Mouse (Mus musculus): ENCODE measurements around the gene Epm2aip1. TPM values are rescaled to one million over a fixed set of nuclear protein-coding genes. Genes with fewer than 3 reads are reported as not detected.

Epm2aip1 gene
- polyA plus RNA-seq, 1 experiment from 2014 or later = 31.4 TPM

DNA sequence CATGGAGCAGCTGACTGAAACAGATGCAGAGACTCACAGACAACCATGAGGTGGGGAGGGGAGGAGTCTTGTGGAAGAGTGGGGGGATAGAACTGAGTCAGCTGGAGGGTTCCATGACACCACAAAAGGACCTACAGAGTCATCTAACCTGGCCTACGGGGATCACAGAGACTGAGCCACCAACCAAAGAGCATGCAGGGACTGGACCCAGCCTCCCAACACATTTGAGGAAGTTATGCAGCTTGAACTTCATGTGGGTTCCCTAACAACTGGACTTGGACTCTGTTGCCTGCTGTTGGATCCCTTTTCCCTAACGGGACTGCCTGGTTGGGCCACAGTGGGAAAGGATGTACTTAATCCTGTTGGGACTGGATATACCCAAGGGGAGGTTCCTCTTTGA, 23.6 kb downstream of the Epm2aip1 start:
- WGBS = 71% methylated on average over 2 of the region's 2 CpGs

GRCm38 (mm10) chr9:111296433-111296832, 24.7 kb downstream of the Epm2aip1 start:
- ATAC-seq (ENCODE audit: insufficient number of reproducible peaks, insufficient read depth, low FRiP score, low read depth) = no peak
- Histone ChIP-seq H3K4me2 (ENCODE audit: low read length) (no peak overlapping the region), H3K4me3 (ENCODE audit: control insufficient read depth in 1 of 2, insufficient read depth in 1 of 2, low read depth in 1 of 2, low read length in 2 of 2) (no peak overlapping the region), H3K27ac (replicated peaks in 1 of 2; ENCODE audit: control insufficient read depth in 1 of 2, insufficient read depth in 1 of 2, low read depth in 2 of 2, low read length in 2 of 2) (no peak overlapping the region), H3K27me3 (ENCODE audit: control insufficient read depth, insufficient read depth, low read length) (no peaks in the 10 kb centered on the region), H3K36me3 (ENCODE audit: control insufficient read depth, insufficient read depth, low read length) (no peaks in the 10 kb centered on the region), H3K9ac (ENCODE audit: low read length) (no peak overlapping the region), H3K4me1 (ENCODE audit: control insufficient read depth in 2 of 2, insufficient read depth in 2 of 2, low read length in 2 of 2) (no peaks in the 10 kb centered on the region), H3K9me3 (ENCODE audit: control insufficient read depth, low read length) (no peaks in the 10 kb centered on the region)
- WGBS = 67% methylated on average over 7 of the region's 7 CpGs

More for the DNA sequence above, 23.6 kb downstream of the Epm2aip1 start:
- no peak overlapping the region for H3K9ac ChIP-seq (ENCODE audit: low read length)
- H3K27ac ChIP-seq (replicated peaks in 1 of 2; ENCODE audit: control insufficient read depth in 1 of 2, insufficient read depth in 1 of 2, low read depth in 2 of 2, low read length in 2 of 2) = no peak overlapping the region
- no peak overlapping the region for H3K4me2 ChIP-seq (ENCODE audit: low read length)
- ATAC-seq (ENCODE audit: insufficient number of reproducible peaks, insufficient read depth, low FRiP score, low read depth) = no peak
- H3K9me3 ChIP-seq (ENCODE audit: control insufficient read depth, low read length) = no peaks in the 10 kb centered on the region
- no peaks in the 10 kb centered on the region for H3K27me3 ChIP-seq (ENCODE audit: control insufficient read depth, insufficient read depth, low read length)
- no peaks in the 10 kb centered on the region for H3K36me3 ChIP-seq (ENCODE audit: control insufficient read depth, insufficient read depth, low read length)
- H3K4me1 ChIP-seq (ENCODE audit: control insufficient read depth in 2 of 2, insufficient read depth in 2 of 2, low read length in 2 of 2) = no peaks in the 10 kb centered on the region
- H3K4me3 ChIP-seq (ENCODE audit: control insufficient read depth in 1 of 2, insufficient read depth in 1 of 2, low read depth in 1 of 2, low read length in 2 of 2) = no peak overlapping the region

- Histone ChIP-seq H3K36me3 (ENCODE audit: control insufficient read depth, insufficient read depth, low read length) (no peaks in the 10 kb centered on the region), H3K4me2 (ENCODE audit: low read length) (no peak overlapping the region), H3K4me1 (ENCODE audit: control insufficient read depth in 2 of 2, insufficient read depth in 2 of 2, low read length in 2 of 2) (no peaks in the 10 kb centered on the region), H3K9me3 (ENCODE audit: control insufficient read depth, low read length) (no peaks in the 10 kb centered on the region), H3K4me3 (ENCODE audit: control insufficient read depth in 1 of 2, insufficient read depth in 1 of 2, low read depth in 1 of 2, low read length in 2 of 2) (no peak overlapping the region), H3K9ac (ENCODE audit: low read length) (no peak overlapping the region), H3K27me3 (ENCODE audit: control insufficient read depth, insufficient read depth, low read length) (no peaks in the 10 kb centered on the region), H3K27ac (replicated peaks in 1 of 2; ENCODE audit: control insufficient read depth in 1 of 2, insufficient read depth in 1 of 2, low read depth in 2 of 2, low read length in 2 of 2) (no peak overlapping the region)
- ATAC-seq (ENCODE audit: insufficient number of reproducible peaks, insufficient read depth, low FRiP score, low read depth) = no peak
- 55% methylated on average over 2 of the region's 2 CpGs for WGBS
Measured at GRCm38 (mm10) chr9:111298606-111299005, 26.9 kb downstream of the Epm2aip1 start.

GRCm38 (mm10) chr9:111302196-111302831, 30.6 kb downstream of the Epm2aip1 start:
- H3K27me3 ChIP-seq (ENCODE audit: control insufficient read depth, insufficient read depth, low read length) = no peaks in the 10 kb centered on the region
- no peak overlapping the region for H3K4me2 ChIP-seq (ENCODE audit: low read length)
- H3K27ac ChIP-seq (replicated peaks in 1 of 2; ENCODE audit: control insufficient read depth in 1 of 2, insufficient read depth in 1 of 2, low read depth in 2 of 2, low read length in 2 of 2) = no peak overlapping the region
- no peaks in the 10 kb centered on the region for H3K36me3 ChIP-seq (ENCODE audit: control insufficient read depth, insufficient read depth, low read length)
- no peaks in the 10 kb centered on the region for H3K9me3 ChIP-seq (ENCODE audit: control insufficient read depth, low read length)
- H3K4me3 ChIP-seq (ENCODE audit: control insufficient read depth in 1 of 2, insufficient read depth in 1 of 2, low read depth in 1 of 2, low read length in 2 of 2) = no peak overlapping the region
- no peaks in the 10 kb centered on the region for H3K4me1 ChIP-seq (ENCODE audit: control insufficient read depth in 2 of 2, insufficient read depth in 2 of 2, low read length in 2 of 2)
- H3K9ac ChIP-seq (ENCODE audit: low read length) = no peak overlapping the region
- no peak for ATAC-seq (ENCODE audit: insufficient number of reproducible peaks, insufficient read depth, low FRiP score, low read depth)
- 71% methylated on average over 12 of the region's 12 CpGs for WGBS

DNA sequence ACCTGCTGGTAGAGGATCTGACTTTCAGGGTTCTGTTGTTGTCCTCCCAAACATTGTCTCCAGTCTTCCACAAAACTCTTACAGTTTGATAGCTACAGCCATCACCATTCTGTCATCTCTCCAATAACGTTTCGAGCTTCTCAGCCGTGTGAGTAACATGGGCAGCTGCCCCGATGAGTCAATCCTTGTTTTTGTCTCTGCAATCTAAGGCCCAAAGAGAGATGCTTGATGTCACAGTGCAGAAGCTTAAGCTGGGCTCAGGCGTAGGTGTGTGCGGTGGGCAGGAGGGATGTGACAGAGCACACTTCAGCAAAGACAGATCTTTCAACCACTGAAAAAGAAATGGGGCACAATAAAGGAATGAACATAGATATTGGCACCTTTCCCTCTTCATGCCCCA, 32.3 kb downstream of the Epm2aip1 start:
- Histone ChIP-seq H3K4me3 (ENCODE audit: control insufficient read depth in 1 of 2, insufficient read depth in 1 of 2, low read depth in 1 of 2, low read length in 2 of 2) (no peak overlapping the region), H3K27me3 (ENCODE audit: control insufficient read depth, insufficient read depth, low read length) (peaks cover 10% of the 10 kb centered on the region; the same call in 1 of the 2 replicates), H3K4me2 (ENCODE audit: low read length) (no peak overlapping the region), H3K4me1 (ENCODE audit: control insufficient read depth in 2 of 2, insufficient read depth in 2 of 2, low read length in 2 of 2) (no peaks in the 10 kb centered on the region), H3K36me3 (ENCODE audit: control insufficient read depth, insufficient read depth, low read length) (no peaks in the 10 kb centered on the region), H3K27ac (replicated peaks in 1 of 2; ENCODE audit: control insufficient read depth in 1 of 2, insufficient read depth in 1 of 2, low read depth in 2 of 2, low read length in 2 of 2) (no peak overlapping the region), H3K9me3 (ENCODE audit: control insufficient read depth, low read length) (no peaks in the 10 kb centered on the region), H3K9ac (ENCODE audit: low read length) (no peak overlapping the region)
- 88% methylated on average over 6 of the region's 6 CpGs for WGBS
- no peak for ATAC-seq (ENCODE audit: insufficient number of reproducible peaks, insufficient read depth, low FRiP score, low read depth)

- Histone ChIP-seq H3K9me3 (ENCODE audit: control insufficient read depth, low read length) (peaks cover 11% of the 10 kb centered on the region), H3K27ac (replicated peaks in 1 of 2; ENCODE audit: control insufficient read depth in 1 of 2, insufficient read depth in 1 of 2, low read depth in 2 of 2, low read length in 2 of 2) (no peak overlapping the region), H3K4me1 (ENCODE audit: control insufficient read depth in 2 of 2, insufficient read depth in 2 of 2, low read length in 2 of 2) (no peaks in the 10 kb centered on the region), H3K4me3 (ENCODE audit: control insufficient read depth in 1 of 2, insufficient read depth in 1 of 2, low read depth in 1 of 2, low read length in 2 of 2) (no peak overlapping the region), H3K4me2 (ENCODE audit: low read length) (no peak overlapping the region), H3K9ac (ENCODE audit: low read length) (no peak overlapping the region), H3K36me3 (ENCODE audit: control insufficient read depth, insufficient read depth, low read length) (no peaks in the 10 kb centered on the region), H3K27me3 (ENCODE audit: control insufficient read depth, insufficient read depth, low read length) (peaks cover 31% of the 10 kb centered on the region)
- 76% methylated on average over 7 of the region's 7 CpGs for WGBS
- ATAC-seq (ENCODE audit: insufficient number of reproducible peaks, insufficient read depth, low FRiP score, low read depth) = no peak
Measured at GRCm38 (mm10) chr9:111306142-111306541, 34.4 kb downstream of the Epm2aip1 start.

- 11% methylated on average over 72 of the region's 72 CpGs for WGBS
- H3K9ac ChIP-seq (ENCODE audit: low read length) = peak within 1 kb of the TSS; percentile 34; the same call in 1 of the 2 replicates
- peak within 1 kb of the TSS; percentile 87 for H3K4me2 ChIP-seq (ENCODE audit: low read length)
- H3K27ac ChIP-seq (replicated peaks in 1 of 2; ENCODE audit: control insufficient read depth in 1 of 2, insufficient read depth in 1 of 2, low read depth in 2 of 2, low read length in 2 of 2) = no peak within 1 kb of the TSS
- peak; percentile 35; the same call in 1 of the 2 replicates for ATAC-seq (ENCODE audit: insufficient number of reproducible peaks, insufficient read depth, low FRiP score, low read depth)
- peaks cover 68% of the 10 kb centered on the region for H3K27me3 ChIP-seq (ENCODE audit: control insufficient read depth, insufficient read depth, low read length)
- H3K36me3 ChIP-seq (ENCODE audit: control insufficient read depth, insufficient read depth, low read length) = no peaks in the 10 kb centered on the region
- H3K9me3 ChIP-seq (ENCODE audit: control insufficient read depth, low read length) = peaks cover 18% of the 10 kb centered on the region
- H3K4me1 ChIP-seq (ENCODE audit: control insufficient read depth in 2 of 2, insufficient read depth in 2 of 2, low read length in 2 of 2) = peaks cover 0 to 15% of the 10 kb centered on the region in 2 experiments; a peak in 2 of 4 replicates
- peak within 1 kb of the TSS; percentile 45 to 49 for H3K4me3 ChIP-seq (ENCODE audit: control insufficient read depth in 1 of 2, insufficient read depth in 1 of 2, low read depth in 1 of 2, low read length in 2 of 2)
Measured at GRCm38 (mm10) chr9:111311031-111311842, 39.5 kb downstream of the Epm2aip1 start, which contains the start of gene Trank1. Trank1 (plus strand) TSS chr9:111311739.

All from heart, embryonic 14.5 days (tissue).